Mouse (Mus musculus): Measurements from ENCODE around the gene Gm43738. TPM values are rescaled to one million over a fixed set of nuclear protein-coding genes. Genes with fewer than 3 reads are reported as not detected.

The Gm43738 gene
- polyA plus RNA-seq (2014; fragmentation: Nextera tagmentation; extraction: Ambion mirVana), result 0.12 TPM in 1 of 2 replicates, not detected in the other

- WGBS, result 48% methylated on average over 7 of the region's 7 CpGs
- peak within 1 kb of the TSS; percentile 67 for H3K9ac ChIP-seq (ENCODE audit: low read length)
- ATAC-seq (ENCODE audit: insufficient read depth, low FRiP score, low TSS enrichment) (no peak), DNase-seq (ENCODE audit: low spot score) (no peak)
- H3K27ac ChIP-seq (ENCODE audit: low read depth, low read length), result 0 out of 2 replicates have a peak within 1 kb of the TSS, but pooled peaks have one; percentile 46
- peaks cover 9% of the 10 kb centered on the region for H3K36me3 ChIP-seq (ENCODE audit: control insufficient read depth, insufficient read depth, low read length)
- peak within 1 kb of the TSS; percentile 87 for H3K4me2 ChIP-seq (ENCODE audit: low read depth)
- H3K4me3 ChIP-seq (ENCODE audit: low read depth, low read length), result peak within 1 kb of the TSS; percentile 81
- H3K27me3 ChIP-seq (ENCODE audit: control insufficient read depth, insufficient read depth, low read length), result no peaks in the 10 kb centered on the region
- no peaks in the 10 kb centered on the region for H3K9me3 ChIP-seq (ENCODE audit: control insufficient read depth, low read length)
- H3K4me1 ChIP-seq (ENCODE audit: control insufficient read depth, insufficient read depth, low read length), result peaks cover 15% of the 10 kb centered on the region
Observed at GRCm38 (mm10) chr3:89100811-89101210, at the start of gene Gm43738. Gene Gm43738, minus strand, starts transcription at chr3:89101099.

DNA sequence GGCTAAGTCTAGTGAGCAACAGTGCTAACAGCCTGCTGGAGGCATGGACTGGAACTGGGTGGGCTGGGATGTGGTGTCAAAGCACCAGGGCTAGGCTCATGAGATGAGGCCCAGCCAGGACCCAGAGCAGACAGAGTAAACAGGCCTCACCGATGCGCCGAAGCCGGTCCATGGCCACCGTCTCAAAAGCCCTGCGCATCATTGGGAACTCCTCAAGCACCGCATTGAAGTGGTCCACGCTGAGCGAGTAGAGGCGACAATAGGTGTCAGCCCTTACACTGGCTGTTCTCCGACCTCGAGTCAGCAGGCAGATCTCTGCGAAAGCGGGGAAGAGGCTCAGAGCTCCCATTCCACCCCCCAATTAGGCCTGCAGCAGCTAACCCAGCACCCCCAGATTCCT, 47.7 kb upstream of the Gm43738 start:
- DNase-seq (ENCODE audit: low spot score), result no peak
- ATAC-seq (ENCODE audit: insufficient read depth, low FRiP score, low TSS enrichment), result no peak
- no peaks in the 10 kb centered on the region for H3K9me3 ChIP-seq (ENCODE audit: control insufficient read depth, low read length)
- no peaks in the 10 kb centered on the region for H3K36me3 ChIP-seq (ENCODE audit: control insufficient read depth, insufficient read depth, low read length)
- no peak overlapping the region for H3K27ac ChIP-seq (ENCODE audit: low read depth, low read length)
- H3K9ac ChIP-seq (ENCODE audit: low read length), result no peak overlapping the region
- H3K4me1 ChIP-seq (ENCODE audit: control insufficient read depth, insufficient read depth, low read length), result no peaks in the 10 kb centered on the region
- H3K27me3 ChIP-seq (ENCODE audit: control insufficient read depth, insufficient read depth, low read length), result peaks cover 2% of the 10 kb centered on the region; the same call in 1 of the 2 replicates
- no peak overlapping the region for H3K4me3 ChIP-seq (ENCODE audit: low read depth, low read length)
- H3K4me2 ChIP-seq (ENCODE audit: low read depth), result no peak overlapping the region
- 79% methylated on average over 14 of the region's 14 CpGs for WGBS

- H3K27me3 ChIP-seq (ENCODE audit: control insufficient read depth, insufficient read depth, low read length), result peaks cover 2% of the 10 kb centered on the region; the same call in 1 of the 2 replicates
Observed at GRCm38 (mm10) chr3:89147979-89148311, 47.0 kb upstream of the Gm43738 start.

DNA sequence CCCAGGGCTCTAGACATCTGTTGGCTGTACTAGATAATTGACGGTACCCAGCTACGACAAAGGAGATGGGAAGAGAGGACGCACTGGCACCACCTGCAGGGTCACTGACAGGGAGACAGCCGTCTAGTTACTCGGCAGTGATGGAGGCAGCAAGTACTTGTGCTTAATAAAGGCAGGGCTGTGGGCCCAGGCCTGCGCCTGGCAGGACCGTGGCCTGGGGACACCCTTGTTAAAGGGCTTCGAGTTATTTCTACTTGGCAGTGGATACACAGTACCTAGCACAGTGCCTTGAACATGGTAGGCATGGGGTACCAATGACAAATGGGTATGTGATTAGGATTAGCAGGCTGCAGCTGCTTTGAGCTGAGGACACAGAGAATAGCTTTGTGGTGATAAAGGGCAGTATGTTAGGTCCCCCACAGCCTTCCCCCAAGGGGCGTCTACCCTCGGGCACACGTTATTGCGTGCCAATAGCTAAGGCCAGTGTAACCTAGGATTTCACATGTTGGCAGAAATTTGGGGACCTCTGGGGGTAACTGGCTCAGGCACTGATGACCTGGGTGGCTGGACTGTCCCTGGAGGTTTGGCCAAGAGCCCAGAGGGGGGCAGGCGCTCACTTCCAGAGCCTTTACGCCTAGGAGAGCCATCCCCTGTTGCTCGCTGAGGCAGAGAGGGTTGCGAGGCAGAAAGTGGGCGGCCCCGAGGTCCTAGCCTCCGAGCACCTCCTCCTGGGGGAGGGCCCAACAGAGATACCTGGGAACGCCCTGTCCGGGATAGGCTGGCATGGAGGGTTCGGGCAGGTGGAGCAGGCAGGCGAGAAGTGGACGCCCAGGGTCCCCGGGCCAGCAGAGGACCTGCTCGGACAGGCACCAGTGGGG, 46.4 kb upstream of the Gm43738 start:
- ATAC-seq (ENCODE audit: insufficient read depth, low FRiP score, low TSS enrichment), result no peak
- no peak overlapping the region for H3K4me3 ChIP-seq (ENCODE audit: low read depth, low read length)

More at GRCm38 (mm10) chr3:89147979-89148311, 47.0 kb upstream of the Gm43738 start:
- H3K27ac ChIP-seq (ENCODE audit: low read depth, low read length), result no peak overlapping the region
- no peak overlapping the region for H3K4me3 ChIP-seq (ENCODE audit: low read depth, low read length)
- ATAC-seq (ENCODE audit: insufficient read depth, low FRiP score, low TSS enrichment) (no peak), DNase-seq (ENCODE audit: low spot score) (no peak)
- no peaks in the 10 kb centered on the region for H3K36me3 ChIP-seq (ENCODE audit: control insufficient read depth, insufficient read depth, low read length)
- H3K9ac ChIP-seq (ENCODE audit: low read length), result no peak overlapping the region
- H3K4me2 ChIP-seq (ENCODE audit: low read depth), result peak overlapping the region; percentile 32
- no peaks in the 10 kb centered on the region for H3K4me1 ChIP-seq (ENCODE audit: control insufficient read depth, insufficient read depth, low read length)
- WGBS, result 8% methylated on average over 15 of the region's 15 CpGs
- H3K9me3 ChIP-seq (ENCODE audit: control insufficient read depth, low read length), result no peaks in the 10 kb centered on the region

GRCm38 (mm10) chr3:89145566-89145965, 44.7 kb upstream of the Gm43738 start:
- WGBS, result 64% methylated on average over 8 of the region's 8 CpGs
- Histone ChIP-seq H3K27ac (ENCODE audit: low read depth, low read length) (no peak overlapping the region), H3K9ac (ENCODE audit: low read length) (no peak overlapping the region), H3K27me3 (ENCODE audit: control insufficient read depth, insufficient read depth, low read length) (peaks cover 2% of the 10 kb centered on the region; the same call in 1 of the 2 replicates), H3K9me3 (ENCODE audit: control insufficient read depth, low read length) (no peaks in the 10 kb centered on the region), H3K4me3 (ENCODE audit: low read depth, low read length) (no peak overlapping the region), H3K4me2 (ENCODE audit: low read depth) (no peak overlapping the region), H3K36me3 (ENCODE audit: control insufficient read depth, insufficient read depth, low read length) (no peaks in the 10 kb centered on the region), H3K4me1 (ENCODE audit: control insufficient read depth, insufficient read depth, low read length) (no peaks in the 10 kb centered on the region)
- ATAC-seq (ENCODE audit: insufficient read depth, low FRiP score, low TSS enrichment) (no peak), DNase-seq (ENCODE audit: low spot score) (no peak)

More for the DNA sequence above, 46.4 kb upstream of the Gm43738 start:
- H3K27ac ChIP-seq (ENCODE audit: low read depth, low read length), result no peak overlapping the region
- 25% methylated on average over 25 of the region's 26 CpGs for WGBS
- DNase-seq (ENCODE audit: low spot score), result no peak
- H3K9me3 ChIP-seq (ENCODE audit: control insufficient read depth, low read length), result no peaks in the 10 kb centered on the region
- H3K27me3 ChIP-seq (ENCODE audit: control insufficient read depth, insufficient read depth, low read length), result peaks cover 2% of the 10 kb centered on the region; the same call in 1 of the 2 replicates
- H3K36me3 ChIP-seq (ENCODE audit: control insufficient read depth, insufficient read depth, low read length), result no peaks in the 10 kb centered on the region
- H3K9ac ChIP-seq (ENCODE audit: low read length), result peak overlapping the region; percentile 10; the same call in 1 of the 2 replicates
- peak overlapping the region; percentile 32 for H3K4me2 ChIP-seq (ENCODE audit: low read depth)
- H3K4me1 ChIP-seq (ENCODE audit: control insufficient read depth, insufficient read depth, low read length), result no peaks in the 10 kb centered on the region

DNA sequence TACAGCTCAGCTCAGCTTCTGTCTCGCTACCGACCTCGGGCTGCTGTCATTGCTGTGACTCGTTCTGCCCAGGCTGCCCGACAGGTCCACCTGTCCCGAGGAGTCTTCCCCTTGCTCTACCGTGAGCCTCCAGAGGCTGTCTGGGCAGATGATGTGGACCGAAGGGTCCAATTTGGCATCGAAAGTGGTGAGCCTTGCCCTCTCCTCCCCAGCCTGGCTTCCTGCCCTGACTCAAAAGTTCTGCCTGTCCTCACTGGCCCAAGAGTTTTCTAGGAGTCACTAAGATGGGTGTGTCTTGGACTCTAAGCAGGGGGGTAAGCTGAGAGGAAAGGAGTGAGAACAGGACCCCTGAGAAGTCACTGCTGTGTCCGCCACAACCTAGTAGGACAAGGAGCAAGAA, 43.9 kb upstream of the Gm43738 start:
- no peak overlapping the region for H3K4me2 ChIP-seq (ENCODE audit: low read depth)
- H3K36me3 ChIP-seq (ENCODE audit: control insufficient read depth, insufficient read depth, low read length), result no peaks in the 10 kb centered on the region
- H3K9me3 ChIP-seq (ENCODE audit: control insufficient read depth, low read length), result no peaks in the 10 kb centered on the region
- H3K27ac ChIP-seq (ENCODE audit: low read depth, low read length), result no peak overlapping the region
- peaks cover 2% of the 10 kb centered on the region; the same call in 1 of the 2 replicates for H3K27me3 ChIP-seq (ENCODE audit: control insufficient read depth, insufficient read depth, low read length)
- DNase-seq (ENCODE audit: low spot score) (no peak), ATAC-seq (ENCODE audit: insufficient read depth, low FRiP score, low TSS enrichment) (no peak)
- H3K4me3 ChIP-seq (ENCODE audit: low read depth, low read length), result no peak overlapping the region
- no peaks in the 10 kb centered on the region for H3K4me1 ChIP-seq (ENCODE audit: control insufficient read depth, insufficient read depth, low read length)
- 86% methylated on average over 10 of the region's 10 CpGs for WGBS
- no peak overlapping the region for H3K9ac ChIP-seq (ENCODE audit: low read length)

GRCm38 (mm10) chr3:89136365-89136764, 35.5 kb upstream of the Gm43738 start:
- no peak overlapping the region for H3K27ac ChIP-seq (ENCODE audit: low read depth, low read length)
- no peak overlapping the region for H3K4me3 ChIP-seq (ENCODE audit: low read depth, low read length)
- WGBS, result 35% methylated on average over 9 of the region's 9 CpGs
- H3K4me1 ChIP-seq (ENCODE audit: control insufficient read depth, insufficient read depth, low read length), result no peaks in the 10 kb centered on the region
- H3K4me2 ChIP-seq (ENCODE audit: low read depth), result no peak overlapping the region
- no peaks in the 10 kb centered on the region; the same call in 1 of the 2 replicates for H3K27me3 ChIP-seq (ENCODE audit: control insufficient read depth, insufficient read depth, low read length)
- DNase-seq (ENCODE audit: low spot score) (no peak), ATAC-seq (ENCODE audit: insufficient read depth, low FRiP score, low TSS enrichment) (no peak)
- peak overlapping the region; percentile 10; the same call in 1 of the 2 replicates for H3K9ac ChIP-seq (ENCODE audit: low read length)
- no peaks in the 10 kb centered on the region for H3K9me3 ChIP-seq (ENCODE audit: control insufficient read depth, low read length)
- no peaks in the 10 kb centered on the region for H3K36me3 ChIP-seq (ENCODE audit: control insufficient read depth, insufficient read depth, low read length)

DNA sequence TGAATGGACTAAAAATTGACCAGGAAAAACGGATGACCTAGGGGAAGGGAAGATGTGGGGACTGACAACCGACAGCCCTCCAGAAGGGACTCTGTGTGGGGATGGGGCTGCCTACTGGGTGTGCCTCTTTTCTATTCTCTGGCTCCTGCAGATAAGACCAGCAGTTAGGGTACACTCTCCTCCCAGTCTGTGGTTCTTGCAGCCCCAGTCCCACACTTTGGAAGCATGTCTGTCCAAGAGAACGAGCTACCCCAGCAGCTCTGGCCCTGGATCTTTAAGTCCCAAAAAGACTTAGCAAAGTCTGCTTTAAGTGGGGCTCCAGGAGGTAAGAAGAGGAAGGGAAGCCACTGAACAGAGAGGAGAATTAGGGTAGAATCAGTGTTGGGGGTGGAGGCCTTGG, 35.1 kb upstream of the Gm43738 start, which contains the start of gene Pklr:
TSS of gene Pklr (plus strand) at position 185 of the 400 bp plus-strand sequence.
- H3K9ac ChIP-seq (ENCODE audit: low read length), result peak within 1 kb of the TSS; percentile 10; the same call in 1 of the 2 replicates
- H3K27ac ChIP-seq (ENCODE audit: low read depth, low read length), result no peak within 1 kb of the TSS
- DNase-seq (ENCODE audit: low spot score) (no peak), ATAC-seq (ENCODE audit: insufficient read depth, low FRiP score, low TSS enrichment) (no peak)
- no peaks in the 10 kb centered on the region; the same call in 1 of the 2 replicates for H3K27me3 ChIP-seq (ENCODE audit: control insufficient read depth, insufficient read depth, low read length)
- H3K4me3 ChIP-seq (ENCODE audit: low read depth, low read length), result no peak within 1 kb of the TSS
- 60% methylated on average over 3 of the region's 3 CpGs for whole genome bisulfite sequencing
- H3K4me1 ChIP-seq (ENCODE audit: control insufficient read depth, insufficient read depth, low read length), result no peaks in the 10 kb centered on the region
- no peaks in the 10 kb centered on the region for H3K36me3 ChIP-seq (ENCODE audit: control insufficient read depth, insufficient read depth, low read length)
- H3K9me3 ChIP-seq (ENCODE audit: control insufficient read depth, low read length), result no peaks in the 10 kb centered on the region
- H3K4me2 ChIP-seq (ENCODE audit: low read depth), result no peak within 1 kb of the TSS

Data from neural tube, embryonic 11.5 days (tissue).